Mouse (Mus musculus) CH12.LX (cell line): ENCODE measurements at regions not wholly inside any gene's neighbourhood (a gene's known extent, or its start where the extent isn't known, plus 50 kb on each side); places are given as distances from the start of the nearest gene placed in this dataset.

Experiments used
- EP300 ChIP-seq: IDR thresholded peaks from 2 replicates; pipeline ENCODE4 v1.6.1; 2011; ENCODE audit warnings: low read length, improper control_type of control experiment
- GABPA ChIP-seq: IDR thresholded peaks from 2 replicates; pipeline ENCODE4 v1.6.1; 2012; ENCODE audit warnings: low read depth, low read length, improper control_type of control experiment, inconsistent platforms; ENCODE audit not compliant: insufficient replicate concordance

DNA sequence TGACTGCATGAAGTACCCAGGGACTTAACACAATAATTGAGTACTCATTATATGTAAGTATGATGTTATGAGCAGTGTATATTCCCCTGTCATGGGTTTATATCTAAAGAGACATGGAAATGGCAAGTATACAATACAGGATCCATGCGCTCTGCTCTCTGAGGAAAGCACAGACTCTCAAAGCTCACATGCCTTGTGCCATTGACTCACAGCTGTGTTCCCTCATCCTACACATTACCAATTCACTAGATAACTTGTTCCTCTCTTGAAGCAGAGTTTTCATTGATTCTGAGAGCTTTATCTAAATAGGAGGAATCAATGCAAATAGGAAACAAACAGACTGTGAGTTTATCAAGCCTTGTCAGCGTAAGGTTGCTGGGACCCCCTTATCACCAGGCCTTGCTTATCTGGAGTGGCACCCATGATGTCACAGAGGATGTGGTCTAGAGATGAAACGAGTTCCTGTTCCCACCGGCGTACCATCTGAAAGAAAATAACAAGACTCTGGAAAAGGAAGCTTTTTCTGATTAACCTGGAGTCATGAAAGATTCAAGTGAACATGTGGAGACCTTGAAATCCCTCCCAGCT is 138.4 kb upstream of the Hapln1 start:
- TF ChIP-seq EP300 = no peak
- TF ChIP-seq GABPA = no peak
